Comparison of ENCODE assay signal across 10 mouse cellular contexts in the genomic region with DNA sequence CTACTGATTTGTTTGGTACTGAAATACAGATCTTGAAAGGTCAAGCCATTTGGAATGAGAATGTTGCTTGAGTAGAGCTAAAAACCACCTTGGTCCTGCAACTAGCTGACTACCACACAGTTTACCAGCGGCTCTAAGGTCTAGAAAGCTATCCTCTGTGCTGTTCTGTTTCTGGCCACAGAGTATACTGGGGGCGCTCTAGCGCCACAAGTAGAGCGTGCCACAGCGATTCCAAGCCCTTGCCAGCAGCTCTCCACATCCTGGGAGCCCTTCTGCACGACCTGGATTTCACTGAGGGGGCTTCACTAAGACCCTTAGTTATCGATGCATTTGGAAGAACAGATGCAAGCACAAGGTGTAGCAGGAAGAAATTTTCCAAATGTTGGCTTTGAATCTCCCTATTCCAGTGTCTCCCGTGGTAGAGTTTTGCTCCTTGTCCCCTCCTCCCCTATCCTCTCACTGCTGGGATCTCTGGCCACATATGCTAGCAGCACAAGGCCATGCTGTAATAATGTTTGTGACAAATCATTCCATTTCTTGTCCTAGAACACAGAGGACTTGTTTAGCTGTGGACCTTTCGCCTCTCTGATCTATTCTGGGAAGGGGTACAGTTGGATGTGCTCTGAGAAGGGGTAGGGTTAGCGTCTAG. TPM values are rescaled to one million over a fixed set of nuclear protein-coding genes. Genes with fewer than 3 reads are reported as not detected.
DNase-seq lines count a peak whose midpoint lies in the region; ATAC-seq lines count a peak whose summit lies in the region.
"Had no signal": no experiment of that assay in that cellular context is flagged by ENCODE, and none has a peak within 500 bp of the region (broad histone marks: within the 10 kb centered on the region; RNA-seq: fewer than 3 reads in every experiment).

No protein-coding gene starts in this region.

- ATAC-seq in hindbrain, embryonic 11.5 days (ENCODE audit: low FRiP score) = no peak; the same call in 1 of the 2 replicates
- 0 out of 2 replicates have a peak, but pooled peaks have one; percentile 68 for ATAC-seq in midbrain, embryonic 11.5 days (ENCODE audit: low FRiP score)

- no peaks in the 10 kb centered on the region for H3K4me1 ChIP-seq in hindbrain, embryonic 11.5 days (replicated peaks; ENCODE audit: control insufficient read depth, insufficient read depth, low read length)
- no peaks in the 10 kb centered on the region for H3K4me1 ChIP-seq in midbrain, embryonic 11.5 days (ENCODE audit: control insufficient read depth, insufficient read depth, low read length)

- no peak overlapping the region for H3K9ac ChIP-seq in hindbrain, embryonic 11.5 days (ENCODE audit: low read depth, low read length)
- H3K9ac ChIP-seq in midbrain, embryonic 11.5 days (ENCODE audit: low read length) = no peak overlapping the region

- DNase-seq in gastrocnemius, adult 18-20 months (ENCODE audit: low spot score) = peak; percentile 10
- DNase-seq in gastrocnemius, postnatal 25 days = no peak
- DNase-seq in 3T3-L1 (ENCODE audit: low read depth, low spot score) = peak; percentile 60
- peak; percentile 51 for DNase-seq in ZHBTc4 (ENCODE audit: low read depth, low spot score)
- peak; percentile 62 for DNase-seq in hindbrain, embryonic 11.5 days (ENCODE audit: low spot score)
- DNase-seq in midbrain, embryonic 11.5 days (ENCODE audit: low spot score, missing footprints) = peak; percentile 91
- DNase-seq in ovary, postnatal 14 days (ENCODE audit: low spot score) = no peak
- no peak for DNase-seq in Muller cell, postnatal 12 days (ENCODE audit: inconsistent ontology term)

- H3K27ac ChIP-seq in hindbrain, embryonic 11.5 days (ENCODE audit: low read depth, low read length) = no peak overlapping the region
- no peak overlapping the region for H3K27ac ChIP-seq in midbrain, embryonic 11.5 days (ENCODE audit: low read depth, low read length)
- H3K27ac ChIP-seq: macrophage had no signal

- no peaks in the 10 kb centered on the region for H3K27me3 ChIP-seq in hindbrain, embryonic 11.5 days (ENCODE audit: control insufficient read depth, insufficient read depth, low read length)
- H3K27me3 ChIP-seq in midbrain, embryonic 11.5 days (ENCODE audit: control insufficient read depth, insufficient read depth, low read length) = no peaks in the 10 kb centered on the region

- no peaks in the 10 kb centered on the region for H3K9me3 ChIP-seq in hindbrain, embryonic 11.5 days (ENCODE audit: control insufficient read depth, low read length)
- no peaks in the 10 kb centered on the region for H3K9me3 ChIP-seq in midbrain, embryonic 11.5 days (ENCODE audit: control insufficient read depth, low read length)

- WGBS in hindbrain, embryonic 11.5 days = 38% methylated on average over 10 of the region's 10 CpGs
- WGBS in midbrain, embryonic 11.5 days = 39% methylated on average over 10 of the region's 10 CpGs

- no peak overlapping the region for H3K4me3 ChIP-seq in hindbrain, embryonic 11.5 days (ENCODE audit: low read depth, low read length)
- H3K4me3 ChIP-seq in midbrain, embryonic 11.5 days (ENCODE audit: low read depth, low read length) = no peak overlapping the region

- H3K4me2 ChIP-seq in hindbrain, embryonic 11.5 days (replicated peaks; ENCODE audit: low read depth, low read length) = no peak overlapping the region
- H3K4me2 ChIP-seq in midbrain, embryonic 11.5 days = no peak overlapping the region

- no peaks in the 10 kb centered on the region for H3K36me3 ChIP-seq in hindbrain, embryonic 11.5 days (ENCODE audit: control insufficient read depth, insufficient read depth, low read length)
- H3K36me3 ChIP-seq in midbrain, embryonic 11.5 days (ENCODE audit: control insufficient read depth, insufficient read depth, low read length) = no peaks in the 10 kb centered on the region

RNA-seq across cellular contexts. Expression of gene Cnga2, which starts 31.2 kb away (rescaled TPM):
- total RNA-seq in gastrocnemius, adult 18-20 months (2021) = not detected
- total RNA-seq in gastrocnemius, postnatal 25 days (2021) = not detected
- not detected in 2 replicates for polyA plus RNA-seq in hindbrain, embryonic 11.5 days (2014; fragmentation: Nextera tagmentation; extraction: Ambion mirVana)
- 0.08 and 0.11 TPM in 2 replicates for polyA plus RNA-seq in midbrain, embryonic 11.5 days (2014; fragmentation: Nextera tagmentation; extraction: Ambion mirVana)
- polyA plus RNA-seq: macrophage had no signal

RNA-seq across cellular contexts. Expression of gene Fate1, which starts 50.1 kb away (rescaled TPM):
- not detected for total RNA-seq in gastrocnemius, adult 18-20 months (2021)
- not detected for total RNA-seq in gastrocnemius, postnatal 25 days (2021)
- polyA plus RNA-seq in hindbrain, embryonic 11.5 days (2014; fragmentation: Nextera tagmentation; extraction: Ambion mirVana) = 0.26 TPM in 1 of 2 replicates, not detected in the other
- not detected in 2 replicates for polyA plus RNA-seq in midbrain, embryonic 11.5 days (2014; fragmentation: Nextera tagmentation; extraction: Ambion mirVana)
- total RNA-seq: heart, postnatal 14 days had no signal
- polyA plus RNA-seq: macrophage had no signal

Comparison
In these comparisons a context has a peak if more than half of its experiments do, and no peak if none do; other contexts are left out.
1. DNase-seq: peak in gastrocnemius, adult 18-20 months (single experiment), 3T3-L1 (single experiment), ZHBTc4 (single experiment), hindbrain, embryonic 11.5 days (single experiment) and midbrain, embryonic 11.5 days (single experiment); none in gastrocnemius, postnatal 25 days (single experiment), ovary, postnatal 14 days (single experiment) and Muller cell, postnatal 12 days (single experiment).